Mouse (Mus musculus): ENCODE measurements around the gene Ppp1cb. TPM values are rescaled to one million over a fixed set of nuclear protein-coding genes. Genes with fewer than 3 reads are reported as not detected.

Ppp1cb gene
- 213 and 221 TPM in 2 replicates for polyA plus RNA-seq (2015; fragmentation: Nextera tagmentation; extraction: Ambion mirVana)

DNA sequence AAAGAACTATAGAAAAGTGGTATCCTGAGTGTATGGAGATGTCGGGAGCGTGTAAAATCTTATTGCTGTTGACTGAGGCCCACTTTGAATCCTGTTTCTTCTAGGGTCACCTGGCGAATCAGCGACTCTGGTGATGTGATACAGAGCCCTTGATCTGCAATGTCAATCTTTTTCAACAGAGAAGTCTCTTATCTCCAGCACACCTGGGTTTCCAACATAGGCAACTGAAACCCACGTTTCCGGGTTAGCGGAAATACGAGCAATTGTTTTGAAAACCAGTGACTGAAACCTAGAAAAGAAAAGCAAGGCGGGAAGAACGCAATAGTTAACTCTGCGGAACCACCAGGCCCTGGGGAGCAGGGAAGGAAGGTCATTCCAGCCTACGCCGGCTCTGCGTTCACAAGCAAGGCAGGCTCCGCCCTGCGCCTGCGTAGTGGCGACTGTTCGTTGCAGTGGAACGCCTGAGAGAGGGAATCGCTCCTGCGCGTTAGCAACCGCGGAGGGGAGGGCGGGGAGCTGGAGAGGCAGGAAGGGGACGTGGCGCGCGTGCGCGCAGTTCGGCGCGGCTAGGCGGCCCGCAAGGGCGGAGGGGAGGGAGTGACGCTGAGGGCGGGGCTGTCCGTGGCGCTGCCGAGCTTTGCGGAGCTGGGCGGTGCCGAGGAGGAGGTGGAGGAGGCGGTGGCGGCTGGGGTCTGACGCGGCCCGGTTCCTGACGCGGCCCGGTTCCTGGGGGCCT, at the start of gene Ppp1cb:
Gene Ppp1cb (plus strand): TSS at position 436 of the 736 bp plus-strand sequence.
- Histone ChIP-seq H3K27me3 (no peaks in the 10 kb centered on the region), H3K4me3 (replicated peaks) (peak within 1 kb of the TSS; percentile 88), H3K9me3 (replicated peaks) (no peaks in the 10 kb centered on the region), H3K27ac (peak within 1 kb of the TSS; percentile 99), H3K4me2 (peak within 1 kb of the TSS; percentile 62), H3K9ac (peak within 1 kb of the TSS; percentile 99), H3K36me3 (no peaks in the 10 kb centered on the region), H3K4me1 (peaks cover 21% of the 10 kb centered on the region)
- 1% methylated on average over 49 of the region's 54 CpGs for WGBS
- peak; percentile 98 for ATAC-seq (replicated peaks; ENCODE audit: low FRiP score)

DNA sequence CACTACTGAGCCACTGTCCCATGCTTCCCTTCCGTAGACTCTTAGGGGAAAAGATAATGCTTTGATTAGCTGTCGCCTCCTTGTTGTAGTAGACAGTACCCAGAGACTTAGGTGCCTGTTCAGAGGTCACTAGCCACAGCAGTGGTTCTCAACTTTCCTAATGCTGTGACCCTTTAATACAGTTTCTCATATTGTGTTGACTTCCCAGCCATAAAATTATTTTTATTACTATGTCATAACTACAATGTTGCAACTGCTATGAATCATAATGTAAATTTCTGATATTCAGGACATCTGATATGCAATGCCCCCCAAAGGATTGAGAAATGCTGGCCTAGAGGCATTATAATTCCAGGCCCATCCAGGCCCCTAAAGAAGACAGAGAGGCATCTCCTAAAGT, 48.9 kb upstream of the Ppp1cb start:
- Histone ChIP-seq H3K27ac (no peak overlapping the region), H3K4me2 (no peak overlapping the region), H3K9me3 (replicated peaks) (no peaks in the 10 kb centered on the region), H3K9ac (no peak overlapping the region), H3K4me1 (peaks cover 29% of the 10 kb centered on the region), H3K4me3 (replicated peaks) (no peak overlapping the region), H3K27me3 (no peaks in the 10 kb centered on the region), H3K36me3 (no peaks in the 10 kb centered on the region)
- 76% methylated on average over 2 of the region's 2 CpGs for WGBS
- no peak for ATAC-seq (replicated peaks; ENCODE audit: low FRiP score)

DNA sequence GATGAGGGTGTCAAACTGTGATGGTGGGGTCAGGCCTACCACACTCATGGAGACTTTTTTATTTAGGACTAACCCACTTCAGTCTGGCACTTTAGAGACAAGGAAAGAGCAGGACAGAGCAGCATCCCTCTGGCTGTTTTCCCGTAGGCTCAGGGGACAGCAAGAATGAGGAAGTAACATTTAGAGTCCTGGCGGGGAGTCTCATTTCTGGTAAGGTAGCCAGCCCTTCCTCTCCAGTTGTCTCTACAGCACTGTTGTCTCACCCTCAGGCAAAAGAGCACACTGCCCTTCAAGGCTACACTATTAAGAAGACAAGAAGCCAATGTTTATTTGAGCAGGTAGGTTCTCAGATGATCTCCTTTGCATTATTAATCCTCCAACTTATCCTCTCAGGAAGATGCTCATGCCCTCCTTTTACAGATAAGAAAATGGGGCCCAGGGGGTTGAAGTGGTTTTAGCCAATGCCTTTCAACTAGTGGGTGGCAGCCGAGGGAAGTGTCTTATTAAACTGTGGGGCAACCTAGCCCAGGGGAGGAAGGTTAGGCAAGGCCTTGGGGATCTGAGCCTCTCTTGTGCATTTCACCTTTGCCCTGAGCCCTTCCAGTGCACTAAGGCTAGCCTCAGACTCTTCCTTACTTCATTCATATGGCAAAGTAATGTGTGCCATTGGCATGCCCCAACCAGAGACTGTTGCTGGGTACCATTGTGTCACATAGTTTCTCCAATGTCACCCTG, 47.5 kb upstream of the Ppp1cb start:
- H3K27me3 ChIP-seq, result no peaks in the 10 kb centered on the region
- no peak overlapping the region for H3K4me3 ChIP-seq (replicated peaks)
- no peak for ATAC-seq (replicated peaks; ENCODE audit: low FRiP score)
- peaks cover 38% of the 10 kb centered on the region for H3K4me1 ChIP-seq
- 74% methylated on average over 3 of the region's 3 CpGs for WGBS
- H3K27ac ChIP-seq, result no peak overlapping the region; the same call in 1 of the 2 replicates
- H3K4me2 ChIP-seq, result no peak overlapping the region
- no peaks in the 10 kb centered on the region for H3K36me3 ChIP-seq
- no peaks in the 10 kb centered on the region for H3K9me3 ChIP-seq (replicated peaks)
- H3K9ac ChIP-seq, result no peak overlapping the region

DNA sequence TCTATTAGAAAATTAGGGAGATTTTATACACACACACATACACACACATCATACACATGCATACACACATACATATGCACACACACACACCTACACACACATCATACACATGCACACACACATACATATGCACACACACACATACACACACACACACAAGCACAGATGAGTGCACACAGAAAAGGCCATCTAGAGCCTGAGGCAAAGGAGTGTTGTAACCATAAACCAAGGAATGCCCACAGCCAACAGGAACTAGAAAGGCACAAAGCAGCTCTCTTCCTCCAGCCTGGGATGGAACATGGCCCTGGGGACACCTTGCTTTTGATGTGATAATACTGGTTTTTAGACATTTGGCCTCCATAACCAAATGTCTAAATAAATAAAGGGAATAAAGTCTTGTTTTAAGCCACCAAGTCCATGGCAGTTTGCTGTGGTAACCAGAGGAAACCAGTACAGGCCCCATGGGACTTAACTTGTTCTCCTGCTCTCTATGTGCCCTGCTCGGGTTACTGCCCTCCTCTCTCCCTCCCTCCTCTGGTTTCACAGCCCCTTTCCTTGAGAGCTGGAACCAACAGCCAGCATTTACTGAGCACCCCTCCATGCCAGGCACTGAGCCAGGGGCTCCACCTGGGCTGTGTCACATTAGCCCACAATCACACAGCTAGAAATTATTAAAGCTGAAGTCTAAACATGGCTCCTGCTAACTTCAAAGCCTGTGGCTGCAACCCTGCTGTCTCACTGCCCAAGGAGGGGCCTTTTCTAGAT, 46.3 kb upstream of the Ppp1cb start:
- H3K9me3 ChIP-seq (replicated peaks), result no peaks in the 10 kb centered on the region
- no peak overlapping the region for H3K4me3 ChIP-seq (replicated peaks)
- peak overlapping the region; percentile 88 for H3K27ac ChIP-seq
- no peak overlapping the region for H3K4me2 ChIP-seq
- no peak overlapping the region for H3K9ac ChIP-seq
- ATAC-seq (replicated peaks; ENCODE audit: low FRiP score), result peak; percentile 76
- H3K4me1 ChIP-seq, result peaks cover 42% of the 10 kb centered on the region
- WGBS, result 5% methylated on average over 1 of the region's 1 CpGs
- no peaks in the 10 kb centered on the region for H3K27me3 ChIP-seq
- H3K36me3 ChIP-seq, result no peaks in the 10 kb centered on the region

DNA sequence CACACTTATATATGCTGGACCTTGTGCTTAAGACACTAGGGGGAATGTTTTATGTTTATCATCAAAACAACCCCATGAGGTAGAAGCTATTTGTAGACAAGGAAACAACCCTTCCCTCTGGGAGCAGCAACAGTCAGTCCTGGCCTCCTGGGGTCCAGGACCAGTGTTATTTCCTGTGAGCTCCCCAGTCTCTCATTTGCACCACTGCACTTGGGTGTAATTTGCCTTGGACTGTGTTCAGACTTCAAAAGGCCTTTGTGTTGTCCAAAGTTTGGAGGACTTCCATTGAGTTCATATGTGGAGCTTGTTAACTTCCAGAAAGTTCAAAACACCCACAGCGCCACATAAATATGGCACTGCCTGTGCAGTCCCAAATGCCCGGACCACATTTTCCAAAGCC, 45.6 kb upstream of the Ppp1cb start:
- peak; percentile 23; the same call in 1 of the 2 replicates for ATAC-seq (replicated peaks; ENCODE audit: low FRiP score)
- peaks cover 42% of the 10 kb centered on the region for H3K4me1 ChIP-seq
- no peaks in the 10 kb centered on the region for H3K36me3 ChIP-seq
- H3K27ac ChIP-seq, result peak overlapping the region; percentile 88
- no peak overlapping the region for H3K9ac ChIP-seq
- H3K4me3 ChIP-seq (replicated peaks), result no peak overlapping the region
- 40% methylated on average over 2 of the region's 2 CpGs for WGBS
- H3K4me2 ChIP-seq, result no peak overlapping the region
- H3K9me3 ChIP-seq (replicated peaks), result no peaks in the 10 kb centered on the region
- H3K27me3 ChIP-seq, result no peaks in the 10 kb centered on the region

DNA sequence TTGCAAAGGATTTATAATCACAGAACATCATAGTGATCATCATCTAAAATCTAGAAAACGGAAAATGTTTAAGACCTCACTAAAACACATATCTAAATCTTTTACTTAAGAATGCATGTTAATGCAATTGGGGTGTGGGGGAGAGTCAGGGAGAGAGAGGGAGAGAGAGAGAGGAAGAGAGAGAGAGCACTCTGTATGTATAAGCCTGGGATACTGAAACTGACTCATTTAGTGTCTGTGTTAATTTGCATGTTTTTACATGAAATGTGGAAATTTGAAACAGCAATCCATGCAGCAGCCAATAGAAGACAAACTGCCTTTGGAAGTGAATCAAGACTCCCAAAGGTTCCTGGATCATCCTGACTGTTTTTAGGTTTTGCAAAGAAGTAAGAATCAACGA, 45.1 kb upstream of the Ppp1cb start:
- ATAC-seq (replicated peaks; ENCODE audit: low FRiP score), result no peak
- Histone ChIP-seq H3K4me3 (replicated peaks) (no peak overlapping the region), H3K9me3 (replicated peaks) (no peaks in the 10 kb centered on the region), H3K27me3 (no peaks in the 10 kb centered on the region), H3K36me3 (no peaks in the 10 kb centered on the region), H3K4me1 (peaks cover 42% of the 10 kb centered on the region), H3K27ac (peak overlapping the region; percentile 88), H3K4me2 (no peak overlapping the region), H3K9ac (no peak overlapping the region)
- 51% methylated on average over 2 of the region's 2 CpGs for WGBS

DNA sequence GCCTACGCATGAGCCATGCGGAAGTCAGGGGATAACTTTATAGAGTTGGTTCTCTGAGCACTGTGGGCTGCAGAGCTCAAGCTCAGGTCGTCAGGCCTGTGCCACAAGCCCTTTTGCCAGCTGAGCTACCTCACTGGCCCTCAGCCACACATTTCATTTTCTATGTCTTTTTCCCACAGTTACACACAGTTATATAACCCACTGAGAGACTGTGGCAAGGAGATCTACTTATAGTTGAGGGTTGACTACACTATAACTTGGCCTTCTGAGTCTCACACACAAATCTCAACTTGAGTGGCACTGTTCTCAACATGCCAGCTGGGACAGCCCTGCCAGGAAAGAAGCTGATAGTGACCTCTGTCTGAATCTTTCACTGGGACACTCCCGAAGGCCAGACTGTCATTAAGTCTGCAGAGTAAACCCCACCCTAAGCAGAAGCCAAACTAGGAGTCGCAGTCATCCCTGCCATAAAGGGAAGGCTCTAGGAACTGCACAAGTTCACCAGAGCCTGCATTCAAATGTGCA, 44.1 kb upstream of the Ppp1cb start:
- no peak overlapping the region for H3K4me2 ChIP-seq
- H3K36me3 ChIP-seq, result no peaks in the 10 kb centered on the region
- no peaks in the 10 kb centered on the region for H3K9me3 ChIP-seq (replicated peaks)
- H3K27me3 ChIP-seq, result no peaks in the 10 kb centered on the region
- no peak overlapping the region for H3K27ac ChIP-seq
- no peak overlapping the region for H3K4me3 ChIP-seq (replicated peaks)
- 57% methylated on average over 5 of the region's 5 CpGs for WGBS
- no peak overlapping the region for H3K9ac ChIP-seq
- peaks cover 38% of the 10 kb centered on the region for H3K4me1 ChIP-seq
- no peak for ATAC-seq (replicated peaks; ENCODE audit: low FRiP score)

DNA sequence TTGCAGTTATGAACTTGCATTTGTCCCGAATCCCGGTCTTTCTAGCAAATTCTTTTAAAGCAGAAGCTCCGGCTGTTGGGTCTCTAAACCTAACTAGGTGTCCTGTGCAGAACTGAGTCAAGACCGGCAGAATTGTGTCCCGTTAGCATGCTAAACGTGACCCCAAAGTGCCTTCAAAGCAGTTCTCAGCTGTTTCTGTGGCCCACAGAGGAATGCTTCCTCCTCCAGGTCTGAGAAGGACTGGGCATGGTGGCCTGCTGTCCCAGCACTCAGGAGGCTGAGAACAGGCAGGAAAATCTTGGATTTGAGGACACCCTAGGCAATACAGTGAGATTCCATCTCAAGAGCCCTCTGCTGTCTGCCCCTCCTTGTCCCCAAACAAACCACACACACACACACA, 43.1 kb upstream of the Ppp1cb start:
- Histone ChIP-seq H3K9ac (no peak overlapping the region), H3K27ac (no peak overlapping the region), H3K4me3 (replicated peaks) (no peak overlapping the region), H3K9me3 (replicated peaks) (no peaks in the 10 kb centered on the region), H3K36me3 (no peaks in the 10 kb centered on the region), H3K4me2 (no peak overlapping the region), H3K4me1 (peaks cover 38% of the 10 kb centered on the region), H3K27me3 (no peaks in the 10 kb centered on the region)
- 81% methylated on average over 6 of the region's 6 CpGs for WGBS
- no peak for ATAC-seq (replicated peaks; ENCODE audit: low FRiP score)

DNA sequence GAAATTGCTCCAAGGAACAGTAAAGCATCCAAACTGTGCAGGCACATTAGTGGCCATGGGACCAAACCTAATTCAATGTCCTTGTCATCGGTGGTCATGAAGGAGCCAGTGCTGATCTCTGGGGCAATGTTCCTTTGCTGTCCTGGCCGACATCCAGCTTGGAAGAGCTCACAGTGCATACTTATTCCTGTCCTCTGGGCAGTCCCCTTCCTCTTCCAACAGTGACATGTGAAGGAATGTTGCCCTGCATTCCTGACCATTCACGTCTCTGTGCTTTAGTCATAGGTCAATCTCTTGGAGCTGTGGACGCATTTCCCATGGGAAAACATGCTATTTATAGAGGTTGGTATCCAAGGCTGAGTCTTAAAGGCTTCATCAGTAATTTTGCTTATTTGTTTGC, 41.8 kb upstream of the Ppp1cb start:
- WGBS, result 38% methylated on average over 4 of the region's 4 CpGs
- Histone ChIP-seq H3K4me3 (replicated peaks) (no peak overlapping the region), H3K4me1 (peaks cover 42% of the 10 kb centered on the region), H3K36me3 (no peaks in the 10 kb centered on the region), H3K9me3 (replicated peaks) (no peaks in the 10 kb centered on the region), H3K9ac (no peak overlapping the region), H3K27ac (0 out of 2 replicates have a peak overlapping the region, but pooled peaks have one; percentile 25), H3K27me3 (no peaks in the 10 kb centered on the region), H3K4me2 (no peak overlapping the region)
- ATAC-seq (replicated peaks; ENCODE audit: low FRiP score), result no peak

DNA sequence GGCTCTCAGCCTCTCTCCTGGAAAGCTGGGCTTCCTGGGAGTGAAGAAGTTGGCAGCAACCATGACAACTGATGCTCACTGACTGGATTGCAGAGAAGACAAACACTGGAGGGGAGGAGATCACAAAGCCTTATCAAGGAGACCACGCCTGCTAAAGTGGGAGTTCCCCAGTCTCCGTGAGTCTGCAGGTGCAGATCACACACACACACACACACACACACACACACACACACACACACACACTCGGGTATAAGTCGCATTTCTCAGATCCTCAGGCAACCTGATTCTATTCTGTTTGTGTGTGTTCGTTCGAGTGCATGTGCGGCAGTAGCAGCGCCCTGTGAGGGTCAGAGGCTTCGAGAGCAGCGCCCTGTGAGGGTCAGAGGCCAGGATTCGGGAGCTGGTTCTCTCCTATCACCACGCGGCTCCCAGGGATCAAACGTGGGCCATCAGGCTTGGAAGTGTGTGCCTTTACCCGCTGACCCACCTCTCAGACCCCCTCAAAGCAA, 36.5 kb upstream of the Ppp1cb start:
- WGBS, result 22% methylated on average over 15 of the region's 15 CpGs
- Histone ChIP-seq H3K4me2 (peak overlapping the region; percentile 33; the same call in 1 of the 2 replicates), H3K9ac (no peak overlapping the region), H3K27ac (no peak overlapping the region), H3K36me3 (no peaks in the 10 kb centered on the region), H3K27me3 (no peaks in the 10 kb centered on the region), H3K9me3 (replicated peaks) (no peaks in the 10 kb centered on the region), H3K4me1 (peaks cover 25% of the 10 kb centered on the region), H3K4me3 (replicated peaks) (no peak overlapping the region)
- no peak; the same call in 1 of the 2 replicates for ATAC-seq (replicated peaks; ENCODE audit: low FRiP score)

DNA sequence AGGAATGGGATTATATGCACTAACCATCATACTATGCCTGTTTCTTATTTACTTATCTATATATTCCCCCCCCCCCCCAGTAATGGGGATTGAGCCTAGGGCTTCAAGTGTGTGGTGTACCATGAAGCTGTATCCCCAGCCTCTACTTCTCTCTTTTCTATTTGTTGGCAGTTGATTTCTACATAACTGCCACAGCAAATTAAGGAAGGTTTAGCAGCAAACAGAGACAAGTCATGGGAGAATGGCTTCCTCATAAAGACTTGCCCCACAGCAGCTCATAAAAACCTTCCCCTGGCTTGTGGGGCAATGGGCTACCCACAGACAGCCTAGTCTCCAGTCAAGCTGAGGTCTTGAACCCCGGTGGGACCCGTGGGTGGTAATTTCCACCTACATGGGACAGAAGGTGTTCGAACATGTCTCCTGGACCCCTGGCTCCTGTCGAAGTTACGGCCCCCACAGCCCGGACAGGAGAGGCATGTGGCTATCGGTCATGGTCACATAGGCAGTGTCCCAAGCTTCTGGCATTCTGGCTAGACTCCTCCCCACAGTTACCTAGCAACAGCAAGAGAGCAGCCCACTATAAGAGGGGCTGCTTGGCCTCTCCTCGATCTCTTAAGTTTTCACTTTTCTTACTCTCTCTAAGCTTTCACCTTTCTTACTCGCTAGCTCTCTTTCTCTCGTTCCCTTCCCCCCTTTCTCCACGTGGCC, 35.1 kb upstream of the Ppp1cb start:
- Histone ChIP-seq H3K4me3 (replicated peaks) (peak overlapping the region; percentile 3), H3K36me3 (no peaks in the 10 kb centered on the region), H3K27ac (0 out of 2 replicates have a peak overlapping the region, but pooled peaks have one; percentile 4), H3K9ac (no peak overlapping the region), H3K4me1 (peaks cover 25% of the 10 kb centered on the region), H3K27me3 (no peaks in the 10 kb centered on the region), H3K9me3 (replicated peaks) (no peaks in the 10 kb centered on the region), H3K4me2 (peak overlapping the region; percentile 51)
- ATAC-seq (replicated peaks; ENCODE audit: low FRiP score), result peak; percentile 73
- WGBS, result 18% methylated on average over 11 of the region's 11 CpGs
